Mouse (Mus musculus): ENCODE measurements around the gene Gm16430. TPM values are rescaled to one million over a fixed set of nuclear protein-coding genes. Genes with fewer than 3 reads are reported as not detected.

Gm16430 gene
- not detected in 2 replicates for polyA plus RNA-seq (2015; fragmentation: Nextera tagmentation; extraction: Ambion mirVana)

GRCm38 (mm10) chrX:54621911-54622310 lies at the start of gene Gm16430:
Gm16430 (plus strand) TSS chrX:54622211.

Other genes starting within 250 kb of the Gm16430 start
- not detected in 2 replicates for gene Gm16405, start 91.0 kb upstream of the Gm16430 start, polyA plus RNA-seq (2015; fragmentation: Nextera tagmentation; extraction: Ambion mirVana)